Mouse (Mus musculus) liver, embryonic 15.5 days (tissue): ENCODE results near the gene Fgfr3. TPM values are rescaled to one million over a fixed set of nuclear protein-coding genes. Genes with fewer than 3 reads are reported as not detected.

ENCODE experiments used
- ATAC-seq: fragments of 200-750 bp; cut with Nextera tagmentation; 2 replicates; pipeline ENCODE4 v1.8.0; 2017; ENCODE audit warnings: moderate number of reproducible peaks, mild to moderate bottlenecking, moderate library complexity; ENCODE audit not compliant: insufficient read depth
- H3K27ac ChIP-seq: fragments of 300-500 bp; sonication (generic); replicated peaks from 2 replicates; pipeline ENCODE4 v1.5.1; 2015; ENCODE audit warnings: mild to moderate bottlenecking, inconsistent platforms
- H3K27me3 ChIP-seq: fragments of 300-500 bp; sonication (generic); 2 replicates; pipeline ENCODE4 v1.6.1; 2015; ENCODE audit warnings: mild to moderate bottlenecking, inconsistent platforms
- H3K36me3 ChIP-seq: fragments of 300-500 bp; sonication (generic); replicated peaks from 2 replicates; pipeline ENCODE4 v1.6.1; 2015; ENCODE audit warnings: moderate library complexity, mild to moderate bottlenecking, inconsistent platforms
- H3K4me1 ChIP-seq: fragments of 300-500 bp; sonication (generic); replicated peaks from 2 replicates; pipeline ENCODE4 v1.6.1; 2015; ENCODE audit warnings: inconsistent platforms
- H3K4me2 ChIP-seq: fragments of 300-500 bp; sonication (generic); 2 replicates; pipeline ENCODE4 v1.6.1; 2015; ENCODE audit warnings: moderate library complexity, mild to moderate bottlenecking, inconsistent platforms
- H3K4me3 ChIP-seq: fragments of 300-500 bp; sonication (generic); replicated peaks from 2 replicates; pipeline ENCODE4 v1.5.1; 2015; ENCODE audit warnings: mild to moderate bottlenecking, inconsistent platforms
- H3K9ac ChIP-seq: fragments of 300-500 bp; sonication (generic); 2 replicates; pipeline ENCODE4 v1.6.1; 2015; ENCODE audit warnings: moderate library complexity, mild to moderate bottlenecking, inconsistent platforms
- H3K9me3 ChIP-seq: fragments of 300-500 bp; sonication (generic); replicated peaks from 2 replicates; pipeline ENCODE4 v1.6.1; 2016; ENCODE audit warnings: inconsistent platforms
- WGBS: fragments of 180-500 bp; shearing (Covaris S2); methylation state at CpG from one replicate; pipeline ENCODE4 v1.1.7; 2015; ENCODE audit warnings: mixed read lengths; ENCODE audit not compliant: insufficient replicate concordance; 5-methylcytosine and 5-hydroxymethylcytosine counted together
- polyA plus RNA-seq: library from polyadenylated mRNA; unstranded; fragments of >200 nt; fragmentation: Nextera tagmentation; extraction: Ambion mirVana; gene quantifications from 2 replicates; pipeline ENCODE4 v1.2.1, GENCODE M21; 2015

Gene Fgfr3
- polyA plus RNA-seq, 1 experiment from 2014 or later = 2.7 TPM

- Histone ChIP-seq H3K4me3 (no peak overlapping the region), H3K27me3 (peaks cover 50% of the 10 kb centered on the region), H3K27ac (no peak overlapping the region), H3K9me3 (no peaks in the 10 kb centered on the region), H3K4me2 (no peak overlapping the region), H3K4me1 (peaks cover 27% of the 10 kb centered on the region), H3K9ac (no peak overlapping the region), H3K36me3 (no peaks in the 10 kb centered on the region)
- no peak for ATAC-seq
- 68% methylated on average over 5 of the region's 5 CpGs for WGBS
Observed at GRCm38 (mm10) chr5:33698669-33699068, 22.8 kb upstream of the Fgfr3 start.

GRCm38 (mm10) chr5:33700010-33700409 lies 21.5 kb upstream of the Fgfr3 start:
- Histone ChIP-seq H3K4me1 (peaks cover 20% of the 10 kb centered on the region), H3K4me2 (no peak overlapping the region), H3K4me3 (no peak overlapping the region), H3K36me3 (no peaks in the 10 kb centered on the region), H3K27me3 (peaks cover 36% of the 10 kb centered on the region), H3K9ac (no peak overlapping the region), H3K27ac (no peak overlapping the region), H3K9me3 (no peaks in the 10 kb centered on the region)
- 42% methylated on average over 13 of the region's 13 CpGs for WGBS
- ATAC-seq = no peak

- Histone ChIP-seq H3K4me2 (no peak overlapping the region), H3K9ac (no peak overlapping the region), H3K4me1 (peaks cover 23% of the 10 kb centered on the region), H3K27ac (no peak overlapping the region), H3K4me3 (no peak overlapping the region), H3K9me3 (no peaks in the 10 kb centered on the region), H3K36me3 (no peaks in the 10 kb centered on the region), H3K27me3 (peaks cover 18% of the 10 kb centered on the region)
- WGBS = 71% methylated on average over 11 of the region's 11 CpGs
- no peak for ATAC-seq
Observed at GRCm38 (mm10) chr5:33701832-33702231, 19.6 kb upstream of the Fgfr3 start.

- Histone ChIP-seq H3K4me1 (peaks cover 23% of the 10 kb centered on the region), H3K4me2 (no peak overlapping the region), H3K9ac (no peak overlapping the region), H3K9me3 (no peaks in the 10 kb centered on the region), H3K27me3 (0 out of 2 replicates have a peak, but pooled peaks cover 7% of the 10 kb centered on the region), H3K27ac (no peak overlapping the region), H3K36me3 (no peaks in the 10 kb centered on the region), H3K4me3 (no peak overlapping the region)
- no peak for ATAC-seq
- WGBS = 64% methylated on average over 8 of the region's 8 CpGs
Observed at GRCm38 (mm10) chr5:33703999-33704398, 17.5 kb upstream of the Fgfr3 start.

- ATAC-seq = peak; percentile 2; the same call in 1 of the 2 replicates
- Histone ChIP-seq H3K36me3 (no peaks in the 10 kb centered on the region), H3K4me1 (peaks cover 19% of the 10 kb centered on the region), H3K9ac (no peak overlapping the region), H3K4me3 (no peak overlapping the region), H3K9me3 (no peaks in the 10 kb centered on the region), H3K4me2 (no peak overlapping the region), H3K27ac (no peak overlapping the region), H3K27me3 (0 out of 2 replicates have a peak, but pooled peaks cover 3% of the 10 kb centered on the region)
- 51% methylated on average over 11 of the region's 11 CpGs for WGBS
Observed at GRCm38 (mm10) chr5:33704945-33705611, 16.4 kb upstream of the Fgfr3 start.

- 0 out of 2 replicates have a peak, but pooled peaks have one; percentile 8 for ATAC-seq
- Histone ChIP-seq H3K4me2 (no peak overlapping the region), H3K9ac (no peak overlapping the region), H3K36me3 (no peaks in the 10 kb centered on the region), H3K27ac (no peak overlapping the region), H3K4me3 (no peak overlapping the region), H3K4me1 (peaks cover 12% of the 10 kb centered on the region; the same call in 1 of the 2 replicates), H3K9me3 (no peaks in the 10 kb centered on the region), H3K27me3 (0 out of 2 replicates have a peak, but pooled peaks cover 3% of the 10 kb centered on the region)
- WGBS = 33% methylated on average over 9 of the region's 9 CpGs
Observed at GRCm38 (mm10) chr5:33705612-33706349, 15.7 kb upstream of the Fgfr3 start.

GRCm38 (mm10) chr5:33706350-33706629 lies 15.2 kb upstream of the Fgfr3 start:
- Histone ChIP-seq H3K9me3 (no peaks in the 10 kb centered on the region), H3K27ac (no peak overlapping the region), H3K4me1 (peaks cover 12% of the 10 kb centered on the region; the same call in 1 of the 2 replicates), H3K27me3 (0 out of 2 replicates have a peak, but pooled peaks cover 3% of the 10 kb centered on the region), H3K4me3 (no peak overlapping the region), H3K4me2 (no peak overlapping the region), H3K36me3 (no peaks in the 10 kb centered on the region), H3K9ac (no peak overlapping the region)
- no peak for ATAC-seq
- 41% methylated on average over 1 of the region's 1 CpGs for whole genome bisulfite sequencing

GRCm38 (mm10) chr5:33707163-33707562 lies 14.3 kb upstream of the Fgfr3 start:
- Histone ChIP-seq H3K27ac (no peak overlapping the region), H3K36me3 (no peaks in the 10 kb centered on the region), H3K4me2 (no peak overlapping the region), H3K9ac (no peak overlapping the region), H3K9me3 (no peaks in the 10 kb centered on the region), H3K4me1 (peaks cover 12% of the 10 kb centered on the region; the same call in 1 of the 2 replicates), H3K4me3 (no peak overlapping the region), H3K27me3 (0 out of 2 replicates have a peak, but pooled peaks cover 2% of the 10 kb centered on the region)
- 59% methylated on average over 4 of the region's 4 CpGs for WGBS
- no peak for ATAC-seq

GRCm38 (mm10) chr5:33709037-33709436 lies 12.4 kb upstream of the Fgfr3 start:
- no peak overlapping the region for H3K9ac ChIP-seq
- no peak overlapping the region for H3K4me3 ChIP-seq
- H3K9me3 ChIP-seq = no peaks in the 10 kb centered on the region
- no peaks in the 10 kb centered on the region for H3K36me3 ChIP-seq
- H3K27me3 ChIP-seq = no peaks in the 10 kb centered on the region
- no peak for ATAC-seq
- H3K4me2 ChIP-seq = no peak overlapping the region
- 55% methylated on average over 2 of the region's 2 CpGs for WGBS
- H3K27ac ChIP-seq = no peak overlapping the region
- peaks cover 12% of the 10 kb centered on the region; the same call in 1 of the 2 replicates for H3K4me1 ChIP-seq

GRCm38 (mm10) chr5:33712550-33712949 lies 8.9 kb upstream of the Fgfr3 start:
- H3K4me2 ChIP-seq = no peak overlapping the region
- no peaks in the 10 kb centered on the region for H3K27me3 ChIP-seq
- H3K36me3 ChIP-seq = no peaks in the 10 kb centered on the region
- no peak overlapping the region for H3K27ac ChIP-seq
- no peaks in the 10 kb centered on the region for H3K9me3 ChIP-seq
- WGBS = 47% methylated on average over 2 of the region's 2 CpGs
- no peak overlapping the region for H3K4me3 ChIP-seq
- no peaks in the 10 kb centered on the region for H3K4me1 ChIP-seq
- H3K9ac ChIP-seq = no peak overlapping the region
- ATAC-seq = no peak

- no peak for ATAC-seq
- Histone ChIP-seq H3K9ac (no peak overlapping the region), H3K27ac (no peak overlapping the region), H3K4me2 (no peak overlapping the region), H3K4me1 (peaks cover 2% of the 10 kb centered on the region; the same call in 1 of the 2 replicates), H3K4me3 (no peak overlapping the region), H3K36me3 (no peaks in the 10 kb centered on the region), H3K9me3 (no peaks in the 10 kb centered on the region), H3K27me3 (peaks cover 12% of the 10 kb centered on the region)
- WGBS = 51% methylated on average over 2 of the region's 2 CpGs
Observed at GRCm38 (mm10) chr5:33715182-33715581, 6.3 kb upstream of the Fgfr3 start.
